Mouse (Mus musculus) v-Abl transformed pro-B cells (cell line): Measurements from ENCODE around the gene Lpp.

Source experiments
- in situ Hi-C, 2 experiments: fragments of 400-800 bp; cut with MboI; formaldehyde crosslinking; loops; one replicate each; pipeline ENCODE4 v1.15.1; 2025; ENCODE audit not compliant: unreplicated experiment in 2 of 2

Gene Lpp

GRCm38 (mm10) chr16:24826390-24826789 is 433.1 kb downstream of the Lpp start:
- in situ Hi-C loops = loop anchor here in 1 of 2 experiments (10.0 kb wide), 2 partner anchors 238 to 842 kb away; partner anchors contain the start of genes Bcl6 and Gm37419

- in situ Hi-C loops = loop anchor here in 1 of 2 experiments (10.0 kb wide), 2 partner anchors 236 to 844 kb away; partner anchors contain the start of genes Bcl6 and Gm37419
Measured at GRCm38 (mm10) chr16:24828207-24828803, 435.0 kb downstream of the Lpp start.

GRCm38 (mm10) chr16:24829860-24830259 is 436.6 kb downstream of the Lpp start:
- in situ Hi-C loops = loop anchor here in 1 of 2 experiments (10.0 kb wide), 2 partner anchors 235 to 845 kb away; partner anchors contain the start of genes Bcl6 and Gm37419

GRCm38 (mm10) chr16:24830939-24831338 is 437.6 kb downstream of the Lpp start:
- in situ Hi-C loops = no loop called here

- in situ Hi-C loops = no loop called here
Measured at GRCm38 (mm10) chr16:24833221-24833620, 439.9 kb downstream of the Lpp start.

- in situ Hi-C loops = no loop called here
Measured at GRCm38 (mm10) chr16:24834536-24834935, 441.2 kb downstream of the Lpp start.

GRCm38 (mm10) chr16:24836550-24836949 is 443.2 kb downstream of the Lpp start:
- in situ Hi-C loops = no loop called here

- in situ Hi-C loops = no loop called here
Measured at GRCm38 (mm10) chr16:24839018-24839417, 445.7 kb downstream of the Lpp start.

GRCm38 (mm10) chr16:24840073-24840472 is 446.8 kb downstream of the Lpp start:
- in situ Hi-C loops = no loop called here

GRCm38 (mm10) chr16:24846141-24846540 is 452.8 kb downstream of the Lpp start:
- in situ Hi-C loops = no loop called here

- in situ Hi-C loops = no loop called here
Measured at GRCm38 (mm10) chr16:24859509-24860140, 466.3 kb downstream of the Lpp start.

GRCm38 (mm10) chr16:24860445-24860844 is 467.1 kb downstream of the Lpp start:
- in situ Hi-C loops = no loop called here

GRCm38 (mm10) chr16:24861374-24861773 is 468.1 kb downstream of the Lpp start:
- in situ Hi-C loops = no loop called here

- in situ Hi-C loops = no loop called here
Measured at GRCm38 (mm10) chr16:24874235-24874634, 480.9 kb downstream of the Lpp start.

GRCm38 (mm10) chr16:24875661-24876060 is 482.4 kb downstream of the Lpp start:
- in situ Hi-C loops = loop anchor here in 1 of 2 experiments (25.0 kb wide), 1 partner anchor 387 kb away; no protein-coding TSS in a partner anchor

- in situ Hi-C loops = loop anchor here in 1 of 2 experiments (25.0 kb wide), 1 partner anchor 383 kb away; no protein-coding TSS in a partner anchor
Measured at GRCm38 (mm10) chr16:24878977-24879376, 485.7 kb downstream of the Lpp start.

- in situ Hi-C loops = loop anchor here (5.0 to 25.0 kb wide), 5 partner anchors 174 to 893 kb away; partner anchors contain the start of genes Bcl6 (in 1 of the 2) and Gm37419 (in 1 of the 2)
Measured at GRCm38 (mm10) chr16:24880698-24881097, 487.4 kb downstream of the Lpp start.

- in situ Hi-C loops = loop anchor here (5.0 to 25.0 kb wide), 5 partner anchors 173 to 895 kb away; partner anchors contain the start of genes Bcl6 (in 1 of the 2) and Gm37419 (in 1 of the 2)
Measured at GRCm38 (mm10) chr16:24881981-24882775, 488.9 kb downstream of the Lpp start.

- in situ Hi-C loops = loop anchor here (5.0 to 25.0 kb wide), 5 partner anchors 171 to 897 kb away; partner anchors contain the start of genes Bcl6 (in 1 of the 2) and Gm37419 (in 1 of the 2)
Measured at GRCm38 (mm10) chr16:24884017-24884416, 490.7 kb downstream of the Lpp start.

GRCm38 (mm10) chr16:24886346-24886745 is 493.0 kb downstream of the Lpp start:
- in situ Hi-C loops = loop anchor here (5.0 to 25.0 kb wide), 6 partner anchors 168 to 899 kb away; partner anchors contain the start of genes Bcl6 (in 1 of the 2) and Gm37419 (in 1 of the 2)
